Mouse (Mus musculus) A20 (cell line): ENCODE data around the gene Slc4a10.
"Not testable (repeated sequence)": the region's sequence is repeated elsewhere in the genome, so short reads cannot be mapped to it uniquely, and the experiment has no call there.

Experiments
- DNase-seq: peaks from one replicate; pipeline ENCODE4 v3.0.0-alpha.2; 2011; ENCODE audit warnings: low read depth, low spot score

Gene Slc4a10

DNA sequence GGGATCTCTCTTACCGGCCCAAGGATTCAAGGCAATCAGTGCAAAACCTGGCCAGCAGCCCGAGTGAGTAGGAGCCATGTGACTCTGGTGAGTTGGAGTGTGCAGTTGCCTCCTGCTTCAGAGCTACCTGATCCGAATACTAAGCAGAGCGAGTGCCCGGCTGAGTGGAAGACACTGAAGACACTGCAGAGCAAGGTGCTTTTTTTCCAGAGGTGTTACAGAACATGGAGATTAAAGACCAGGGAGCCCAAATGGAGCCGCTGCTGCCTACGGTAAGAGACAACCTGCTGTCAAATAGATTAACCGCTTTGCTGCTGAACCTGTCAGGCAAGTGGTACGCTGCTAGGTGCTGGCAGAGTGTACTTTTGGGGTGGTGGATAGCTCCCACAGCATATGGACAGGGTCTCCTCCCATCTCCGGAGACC lies at the start of gene Slc4a10:
TSS of gene Slc4a10 (plus strand) at position 42 of the 425 bp plus-strand sequence.
- no peak for DNase-seq

DNA sequence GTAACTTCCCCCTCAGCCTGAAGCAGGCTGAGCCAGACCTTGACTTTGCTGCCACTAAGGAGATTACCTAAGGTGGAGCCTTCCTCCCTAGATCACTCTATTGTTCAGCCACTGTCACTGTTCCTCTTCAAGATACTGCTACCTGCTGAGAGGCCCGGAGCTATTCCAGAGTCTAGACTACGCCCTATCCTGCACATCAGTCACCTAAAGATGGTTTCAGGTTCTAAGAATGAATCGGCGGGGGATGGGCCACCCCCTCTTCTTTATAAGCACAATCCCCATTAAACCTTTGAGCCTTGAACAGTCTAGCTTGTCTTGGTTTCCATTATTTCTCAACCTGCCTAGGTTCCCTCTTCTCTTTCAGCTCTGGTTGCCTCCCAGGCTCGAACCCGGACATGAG lies 45.0 kb upstream of the Slc4a10 start:
- DNase-seq = not testable (repeated sequence)

DNA sequence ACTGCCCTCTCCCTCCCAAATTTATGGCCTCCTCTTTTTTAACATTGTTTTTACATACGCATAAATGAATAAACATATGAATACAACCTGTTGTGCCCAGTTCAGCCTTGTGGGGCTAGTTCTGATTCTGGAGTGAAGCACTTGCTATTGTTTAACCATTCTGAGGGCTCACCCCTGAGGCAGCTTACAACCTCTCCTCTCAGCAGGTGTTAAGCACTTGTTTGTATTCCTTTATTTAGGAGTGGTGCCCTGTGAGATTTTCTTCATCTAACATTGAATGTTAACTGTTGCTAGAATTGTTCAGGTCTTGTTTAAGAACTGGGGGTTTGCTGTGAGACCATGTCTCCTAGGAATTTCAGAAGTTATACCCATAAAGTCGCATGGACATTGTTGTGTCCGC lies 28.1 kb upstream of the Slc4a10 start:
- no peak for DNase-seq

DNA sequence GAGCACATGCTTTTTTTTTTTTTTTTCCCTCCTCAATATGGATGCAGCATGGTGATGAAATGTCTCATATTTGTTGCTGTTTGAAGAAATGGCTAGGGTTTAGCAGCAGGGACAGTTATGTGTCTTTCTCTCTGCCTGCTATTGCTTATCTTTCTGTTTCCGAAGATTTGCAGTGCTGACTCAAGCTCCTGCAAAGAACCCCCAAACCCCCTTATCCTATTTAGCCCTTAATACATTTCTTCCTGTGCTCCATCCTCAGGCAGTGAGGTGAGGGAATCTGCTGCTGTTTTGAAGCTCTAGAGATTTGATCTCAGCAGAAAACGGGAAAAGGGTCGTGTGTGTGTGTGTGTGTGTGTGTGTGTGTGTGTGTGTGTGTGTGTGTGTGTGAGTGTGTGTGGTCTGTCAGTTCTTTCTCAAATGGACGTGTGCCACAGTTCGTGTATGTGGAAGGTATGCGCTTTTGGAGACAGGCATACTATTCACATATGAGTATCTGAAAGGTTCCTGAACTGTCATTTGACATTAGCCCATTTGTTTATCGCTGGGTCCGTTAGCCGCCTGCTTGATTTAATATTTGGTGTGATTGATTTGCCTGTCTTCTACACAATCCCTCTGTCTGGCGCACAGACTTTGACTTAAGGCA lies 720 bp downstream of the Slc4a10 start:
- DNase-seq = no peak

DNA sequence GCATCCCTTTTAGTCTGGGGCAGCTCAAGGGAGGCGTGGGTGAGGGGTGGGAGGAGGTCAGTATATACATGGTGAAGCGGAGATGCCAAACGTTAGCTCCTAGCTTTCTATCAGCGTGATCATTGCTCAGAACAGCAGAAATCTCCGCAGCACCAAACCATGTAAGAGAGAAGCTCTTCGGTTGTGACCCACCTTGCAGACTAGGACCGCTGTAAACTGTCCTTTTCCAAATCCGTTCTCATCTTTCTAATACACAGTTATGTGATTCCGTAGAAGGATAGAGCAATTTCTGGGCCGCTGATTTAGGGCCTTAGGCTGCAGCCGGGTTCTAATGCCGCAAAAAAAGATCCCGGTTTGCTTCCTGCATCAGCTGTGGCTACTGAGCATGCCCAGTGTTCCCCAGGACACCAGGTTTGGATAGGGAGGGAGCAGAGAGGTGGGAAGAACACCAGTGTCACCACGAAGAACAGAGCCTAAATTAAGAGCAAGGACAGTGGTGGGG lies 1.3 kb downstream of the Slc4a10 start:
- DNase-seq = no peak

DNA sequence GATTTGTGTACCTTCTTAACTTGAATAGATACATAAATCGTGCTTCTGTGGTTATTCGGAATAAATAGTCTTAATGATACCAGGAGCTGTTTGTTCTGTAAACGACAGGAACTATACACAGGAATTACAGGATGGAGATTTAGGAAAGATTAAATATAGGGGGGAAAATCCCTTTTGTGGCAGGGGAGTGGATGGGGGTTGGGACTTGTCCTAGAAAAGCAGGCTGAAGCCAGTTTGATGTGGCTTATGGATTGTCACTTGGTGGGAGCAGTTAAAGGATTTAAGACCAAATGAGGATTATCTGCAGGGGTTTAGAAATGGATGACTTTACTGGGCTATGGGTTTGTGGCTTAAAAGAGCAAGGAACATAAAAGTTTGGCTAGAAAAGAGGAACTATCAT lies 1.9 kb downstream of the Slc4a10 start:
- DNase-seq = no peak

DNA sequence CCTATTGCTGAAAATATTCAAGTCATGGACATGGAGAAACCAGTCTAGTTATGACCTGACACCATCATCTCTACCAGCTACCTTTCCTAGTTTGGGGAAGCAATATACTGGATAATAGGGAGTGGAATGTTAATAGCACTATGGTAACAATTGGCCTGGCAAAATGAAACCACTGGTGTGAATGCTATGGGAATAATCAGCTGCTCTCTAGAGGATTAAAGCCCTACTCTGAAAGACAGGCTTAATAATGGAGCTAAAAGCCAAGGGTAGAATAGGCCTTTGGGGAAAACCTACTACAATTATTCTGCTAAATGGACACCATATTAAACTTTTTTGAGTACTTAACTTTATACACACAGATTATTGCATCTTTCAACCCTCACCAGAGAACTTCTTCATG lies 30.2 kb downstream of the Slc4a10 start:
- no peak for DNase-seq

DNA sequence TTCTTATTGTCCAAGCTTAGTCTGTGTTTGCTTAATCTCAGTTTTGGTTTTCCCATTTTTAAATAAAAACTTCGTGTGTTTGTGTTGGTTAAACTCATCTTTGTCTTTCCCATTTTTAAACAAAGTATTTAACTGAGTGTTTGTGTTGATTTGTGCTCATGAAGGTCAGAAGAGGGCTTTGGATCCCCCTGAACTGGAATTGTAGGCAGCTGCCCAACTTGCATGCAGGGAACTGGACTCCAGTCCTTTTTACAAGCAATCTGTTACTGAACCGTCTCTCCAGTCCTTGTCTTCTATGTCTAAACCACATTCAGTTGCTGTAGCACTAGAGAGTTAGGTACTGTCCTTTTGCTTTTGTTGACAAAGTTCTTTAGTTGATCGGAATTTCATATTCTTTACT lies 41.3 kb downstream of the Slc4a10 start:
- DNase-seq = no peak

DNA sequence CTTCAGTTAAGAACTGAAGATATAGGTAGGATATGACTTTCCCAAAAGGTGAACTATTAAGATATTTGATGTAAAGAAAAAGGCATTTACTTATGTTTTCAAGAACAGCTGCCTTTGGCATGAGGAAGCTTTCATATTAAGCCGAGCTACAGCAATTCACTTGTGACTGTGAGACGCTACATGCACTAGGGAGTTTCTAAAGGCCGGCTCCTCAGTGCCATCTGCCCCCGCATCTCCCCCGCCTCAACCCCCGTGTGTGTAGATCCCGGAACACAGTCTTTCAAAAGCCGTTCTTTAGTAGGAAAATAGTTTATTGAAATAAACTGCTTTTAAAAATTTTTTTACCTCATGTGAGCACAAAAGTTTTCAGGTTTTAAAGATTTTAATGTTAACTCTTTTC lies 42.5 kb downstream of the Slc4a10 start:
- DNase-seq = no peak

DNA sequence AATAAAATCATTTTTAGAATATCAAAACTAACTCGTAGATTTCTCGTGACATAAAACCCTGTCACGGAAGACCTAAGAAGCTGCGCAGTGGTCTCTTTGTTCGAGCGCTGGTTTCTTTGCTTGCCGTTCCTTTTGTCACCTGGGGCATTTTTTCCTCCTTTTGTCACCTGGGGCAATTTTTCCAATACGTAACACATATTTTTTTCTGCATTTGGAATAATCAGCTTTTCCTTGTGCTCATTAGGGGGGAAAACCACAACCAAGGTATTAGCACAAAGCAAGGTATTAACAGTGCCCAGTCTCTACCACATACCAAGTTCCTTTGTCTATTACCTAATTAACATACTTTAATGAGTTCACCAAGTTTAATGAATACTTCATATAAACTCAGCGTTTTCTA lies 42.9 kb downstream of the Slc4a10 start:
- no peak for DNase-seq

DNA sequence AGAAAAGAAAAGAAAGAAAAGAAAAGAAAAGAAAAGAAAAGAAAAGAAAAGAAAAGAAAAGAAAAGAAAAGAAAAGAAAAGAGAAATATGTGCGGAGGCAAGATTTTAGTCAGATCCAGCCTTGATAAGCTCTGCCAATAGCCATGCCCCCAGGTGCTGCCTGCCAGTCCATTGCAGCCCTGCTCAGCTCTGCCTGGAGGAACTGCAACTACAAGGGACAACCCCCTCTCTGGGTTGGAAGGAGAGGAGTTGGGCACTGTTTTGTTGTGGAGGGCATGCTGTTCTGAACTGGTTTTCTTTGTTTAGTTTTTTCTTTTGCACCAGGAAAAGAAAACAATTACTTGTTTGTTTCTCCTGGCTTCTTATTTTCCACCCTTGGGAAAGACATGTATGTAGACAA lies 54.3 kb downstream of the Slc4a10 start:
- peak; percentile 83 for DNase-seq

DNA sequence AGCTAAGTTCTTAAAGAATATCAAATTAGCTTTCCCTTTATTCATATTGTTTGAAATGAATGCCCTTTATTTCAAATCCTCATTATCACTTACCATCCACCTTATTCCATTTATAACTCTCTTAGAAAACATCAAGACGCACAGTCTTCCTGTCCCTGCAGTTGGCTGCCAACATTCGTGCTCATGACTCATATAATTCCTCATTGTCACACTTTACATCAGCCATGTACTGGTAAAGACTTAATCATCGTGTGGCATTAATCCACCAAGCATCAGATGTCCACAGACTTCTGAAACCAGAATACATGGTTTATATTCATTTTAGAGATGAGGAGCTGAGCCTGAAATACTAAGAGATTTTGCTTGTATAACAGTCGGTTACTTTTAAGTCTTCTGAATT lies 69.1 kb downstream of the Slc4a10 start:
- DNase-seq = no peak

DNA sequence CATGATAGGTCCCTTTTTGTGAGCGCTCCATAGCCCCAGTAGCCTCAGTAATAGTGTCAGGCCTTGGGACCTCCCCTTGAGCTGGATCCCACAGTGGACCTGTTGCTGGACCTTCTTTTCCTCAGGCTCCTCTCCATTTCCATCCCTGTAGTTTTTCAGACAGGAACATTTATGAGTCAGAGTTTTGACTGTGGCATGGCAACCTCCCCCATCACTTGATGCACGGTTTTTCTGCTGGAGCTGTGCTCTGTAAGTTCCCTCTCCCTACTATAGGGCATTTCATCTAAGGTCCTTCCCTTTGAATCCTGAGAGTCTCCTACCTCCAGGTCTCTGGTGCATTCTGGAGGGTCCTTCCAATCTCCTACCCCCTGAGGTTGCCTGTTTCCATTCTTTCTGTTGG lies 83.7 kb downstream of the Slc4a10 start:
- no peak for DNase-seq

DNA sequence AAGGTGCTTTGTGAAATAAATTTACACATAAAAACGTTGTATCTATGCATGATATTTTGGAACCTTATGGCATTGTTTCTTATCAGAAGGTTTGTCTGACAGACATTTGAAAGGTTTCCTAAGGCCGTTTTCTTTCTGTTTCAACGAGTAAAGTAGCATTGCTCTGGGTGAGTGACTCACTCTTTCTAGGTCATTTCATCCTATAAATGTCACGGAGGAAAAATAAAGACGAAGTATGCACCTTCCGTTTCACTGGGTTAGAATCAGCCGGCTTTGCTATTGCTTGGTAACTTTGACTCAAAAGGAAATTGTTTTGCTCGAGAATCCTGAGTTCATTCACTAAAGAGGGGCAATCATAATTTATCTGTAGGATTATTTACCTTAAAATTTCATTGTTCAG lies 88.6 kb downstream of the Slc4a10 start:
- no peak for DNase-seq

DNA sequence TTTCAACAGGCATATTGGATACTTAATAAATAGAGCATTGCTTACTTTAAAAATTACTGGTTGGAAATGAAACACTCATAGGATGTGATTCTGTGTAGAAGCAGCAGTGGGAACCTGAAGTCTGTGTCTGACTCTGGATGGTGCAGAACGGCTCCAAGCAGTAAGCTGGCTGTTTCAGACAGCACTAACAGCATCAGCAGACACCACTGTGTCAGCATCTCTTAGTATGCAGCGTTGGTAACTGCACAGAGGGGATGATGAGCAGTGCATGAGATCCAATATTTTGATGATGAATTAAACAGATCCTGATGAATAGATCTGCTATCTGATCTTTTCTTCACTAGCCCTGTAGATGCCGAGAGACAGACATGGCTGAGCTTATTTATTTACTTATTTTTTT lies 101.4 kb downstream of the Slc4a10 start:
- no peak for DNase-seq

DNA sequence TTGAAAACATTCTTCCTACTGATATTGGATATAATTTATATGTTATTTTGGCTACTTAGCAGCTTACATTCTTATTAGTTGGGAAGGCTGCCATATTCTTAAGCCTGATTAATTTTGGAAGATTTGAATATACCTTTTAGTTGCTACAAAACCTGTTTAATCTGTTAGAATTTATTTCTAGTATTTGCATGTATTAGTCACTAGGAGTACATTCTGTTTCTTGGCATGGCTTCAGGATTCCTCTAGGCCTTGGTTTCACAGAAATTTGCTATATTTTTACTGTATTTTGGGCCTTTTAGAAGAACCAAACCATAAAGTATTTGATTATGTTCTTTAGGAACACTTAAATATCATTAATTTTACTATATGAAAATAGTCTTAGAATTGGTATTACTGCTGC lies 103.2 kb downstream of the Slc4a10 start:
- DNase-seq = no peak

DNA sequence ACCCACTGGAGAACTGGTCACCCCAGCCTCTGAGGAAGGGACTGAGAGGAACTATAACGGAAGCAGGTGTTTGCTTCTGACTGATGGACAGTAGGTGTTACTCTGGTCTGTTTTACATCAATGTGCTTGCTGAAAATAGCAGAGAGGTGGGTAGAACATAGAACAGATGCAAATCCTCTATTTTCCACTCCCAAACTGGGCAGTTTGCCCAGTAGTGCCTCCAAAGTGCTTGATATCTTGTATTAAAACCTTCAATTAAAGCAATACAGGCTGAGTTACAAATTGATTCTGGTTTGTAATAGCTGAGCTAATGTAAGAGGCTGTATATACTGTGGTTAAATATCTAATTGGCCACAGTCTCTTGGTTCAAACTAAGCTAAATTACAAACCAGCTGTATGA lies 104.6 kb downstream of the Slc4a10 start:
- DNase-seq = peak; percentile 20

DNA sequence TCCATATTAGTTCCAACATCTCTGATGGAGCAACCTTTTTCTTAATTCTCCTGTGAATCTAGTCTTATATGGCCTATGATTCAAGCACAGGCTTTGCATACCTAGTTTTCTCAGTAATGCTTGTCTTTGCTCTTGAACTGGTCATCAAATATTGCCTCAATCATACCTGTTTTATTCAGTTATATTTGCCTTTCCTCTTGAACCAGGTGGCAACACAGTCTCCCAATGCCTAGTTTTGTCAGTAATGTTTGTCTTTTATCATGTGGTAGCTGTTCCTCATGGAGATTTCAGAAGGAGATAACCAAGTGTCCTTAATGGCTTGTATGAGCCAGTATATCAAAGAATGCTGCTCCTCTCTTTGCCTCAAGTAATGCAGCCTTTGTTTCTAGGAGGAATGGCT lies 163.8 kb downstream of the Slc4a10 start:
- no peak for DNase-seq

DNA sequence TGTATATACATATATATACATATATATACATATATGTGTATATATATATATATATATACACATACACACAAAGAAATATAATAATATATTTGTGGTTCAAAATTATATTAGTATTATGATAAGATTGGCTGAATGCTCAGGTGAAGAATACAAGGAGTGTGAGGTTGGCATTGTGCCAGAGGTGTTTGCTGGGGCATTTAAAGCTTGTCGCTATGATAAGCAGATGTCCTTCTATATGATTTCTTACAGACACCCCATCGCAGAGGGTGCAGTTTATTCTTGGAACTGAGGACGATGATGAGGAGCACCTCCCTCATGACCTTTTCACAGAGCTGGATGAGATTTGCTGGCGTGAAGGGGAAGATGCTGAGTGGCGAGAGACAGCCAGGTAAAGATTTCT lies 164.8 kb downstream of the Slc4a10 start:
- DNase-seq = no peak

DNA sequence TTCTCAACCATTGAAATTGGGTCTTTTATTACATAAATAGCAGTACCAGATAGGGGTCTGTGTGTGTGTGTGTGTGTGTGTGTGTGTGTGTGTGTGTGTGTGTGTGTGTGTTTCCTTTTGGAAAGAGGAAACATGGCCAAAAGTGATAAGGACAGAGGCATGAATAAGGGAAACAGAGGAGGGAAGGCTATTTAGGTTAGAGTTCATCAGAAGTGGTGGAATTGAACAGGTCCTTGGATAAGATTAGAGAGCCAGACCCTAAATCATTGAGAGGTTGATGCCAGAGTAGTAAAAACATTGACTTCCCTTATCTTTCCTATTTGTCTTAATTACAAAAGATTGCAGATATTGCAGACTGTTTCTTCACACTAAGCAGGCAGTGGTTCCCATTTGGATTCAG lies 181.3 kb downstream of the Slc4a10 start:
- no peak for DNase-seq

DNA sequence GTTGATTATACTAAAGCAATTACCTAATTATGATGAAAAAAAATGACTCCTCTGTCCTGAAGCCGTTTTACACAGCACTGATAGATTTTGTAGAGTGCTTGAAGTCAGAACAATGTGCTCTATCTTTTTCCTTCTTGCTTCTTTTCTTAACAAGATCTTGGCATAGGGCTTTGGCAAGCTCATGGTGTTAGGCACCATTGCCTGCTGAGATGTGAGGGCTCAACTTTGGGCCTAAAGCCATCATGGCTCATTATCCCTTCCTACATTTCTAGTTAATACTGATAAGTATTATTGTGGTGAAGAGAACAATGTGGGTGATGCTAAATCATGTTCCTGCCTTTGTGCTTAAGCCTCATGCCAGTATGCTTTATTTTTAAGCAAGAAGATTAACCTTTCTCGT lies 185.0 kb downstream of the Slc4a10 start:
- no peak for DNase-seq

DNA sequence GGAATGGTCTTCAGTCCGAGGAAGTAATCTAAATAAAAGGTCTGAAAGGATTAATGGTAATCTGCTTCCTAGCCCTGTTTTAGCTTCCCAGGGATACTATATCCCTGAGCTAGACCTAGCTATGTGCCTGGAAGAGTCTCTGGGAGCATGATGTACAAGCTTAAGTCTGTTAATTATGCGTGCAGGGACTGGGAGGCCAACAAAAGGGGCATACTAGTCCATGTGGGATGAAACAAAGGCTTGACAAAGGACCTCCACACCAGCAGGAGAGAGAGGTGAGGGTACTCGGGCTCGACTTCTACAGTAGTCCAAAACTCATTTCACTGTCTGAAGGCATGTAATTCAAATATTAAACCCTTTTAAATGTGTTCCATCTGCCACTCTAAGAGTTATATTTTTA lies 197.9 kb downstream of the Slc4a10 start:
- no peak for DNase-seq

DNA sequence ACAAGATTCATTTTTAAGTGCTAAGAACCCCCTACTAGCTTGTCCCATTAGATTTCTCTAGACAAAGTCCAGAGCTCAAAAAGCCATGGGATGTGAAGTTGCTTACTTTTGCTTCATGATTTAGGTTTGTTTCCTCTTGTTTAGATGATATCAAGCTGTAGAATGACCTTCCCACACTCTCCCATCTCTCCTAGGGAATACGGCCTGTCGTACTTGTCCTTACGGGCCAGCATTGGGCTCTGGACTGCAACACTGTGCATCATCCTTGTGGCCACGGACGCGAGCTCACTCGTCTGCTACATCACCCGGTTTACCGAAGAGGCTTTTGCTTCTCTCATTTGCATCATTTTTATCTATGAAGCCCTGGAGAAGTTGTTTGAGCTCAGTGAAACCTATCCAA lies 222.2 kb downstream of the Slc4a10 start:
- DNase-seq = no peak

DNA sequence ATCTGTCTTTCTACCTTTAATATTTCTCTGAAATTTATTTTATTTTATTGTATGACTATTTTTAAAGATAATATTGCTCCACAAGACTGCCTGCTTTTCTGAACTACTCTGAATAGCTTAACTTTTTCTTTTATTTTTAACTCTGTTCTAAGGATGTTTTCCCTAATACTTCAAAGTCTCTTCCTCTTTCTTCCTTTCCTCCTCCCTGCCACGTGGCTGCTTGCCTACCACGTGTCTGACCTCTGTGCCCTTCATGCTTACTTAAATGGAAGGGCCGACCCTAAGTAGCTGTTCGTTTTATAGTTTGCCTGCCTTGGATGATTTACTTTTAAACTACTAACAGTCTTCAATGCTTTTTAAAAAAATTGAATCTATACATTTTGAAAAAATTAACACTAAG lies 225.6 kb downstream of the Slc4a10 start:
- DNase-seq = no peak
